Mouse (Mus musculus) activated CD4-positive, CD25-positive, alpha-beta regulatory T cell, adult 4 months (primary cell): ENCODE results near the gene Fgfrl1. TPM values are rescaled to one million over a fixed set of nuclear protein-coding genes. Genes with fewer than 3 reads are reported as not detected.

Source experiments
- polyA plus RNA-seq, 2 experiments: library from polyadenylated mRNA; unstranded; fragments of 100-300 nt; shearing (Covaris generic); gene quantifications; one replicate each; pipeline ENCODE4 v1.2.1; 2017

The Fgfrl1 gene
- polyA plus RNA-seq, 2 experiments from 2014 or later: not detected

Other genes with a start within 250 kb of the Fgfrl1 start
- not detected for gene Mfsd7a, start 243.5 kb upstream of the Fgfrl1 start, polyA plus RNA-seq
- 1 to 10 TPM; 3.4 to 4.2 TPM for gene Pcgf3, start 231.2 kb upstream of the Fgfrl1 start, polyA plus RNA-seq
- gene Cplx1, start 142.4 kb upstream of the Fgfrl1 start, polyA plus RNA-seq: not detected
- gene Gak, start 62.6 kb upstream of the Fgfrl1 start, polyA plus RNA-seq: 10 to 100 TPM; 66.0 to 73.0 TPM
- gene Tmem175, start 62.6 kb upstream of the Fgfrl1 start, polyA plus RNA-seq: 10 to 100 TPM; 36.5 to 39.2 TPM
- gene Idua, start 32.1 kb upstream of the Fgfrl1 start, polyA plus RNA-seq: 1 to 10 TPM; 8.8 to 9.8 TPM
- gene Dgkq, start 22.7 kb upstream of the Fgfrl1 start, polyA plus RNA-seq: 1 to 10 TPM; 4.4 to 4.5 TPM
- gene Slc26a1, start 16.8 kb upstream of the Fgfrl1 start, polyA plus RNA-seq: under 1 TPM in 1 of 2 experiments, not detected in 1; 0.31 TPM
- not detected for gene Rnf212, start 82.6 kb downstream of the Fgfrl1 start, polyA plus RNA-seq
- not detected for gene Tmed11, start 103.0 kb downstream of the Fgfrl1 start, polyA plus RNA-seq
- gene Vmn2r8, start 116.5 kb downstream of the Fgfrl1 start, polyA plus RNA-seq: not detected
- under 1 TPM in 1 of 2 experiments, not detected in 1; 0.26 TPM for gene Vmn2r9, start 160.2 kb downstream of the Fgfrl1 start, polyA plus RNA-seq